26 mouse cellular contexts compared by ENCODE assay signal in the genomic region with DNA sequence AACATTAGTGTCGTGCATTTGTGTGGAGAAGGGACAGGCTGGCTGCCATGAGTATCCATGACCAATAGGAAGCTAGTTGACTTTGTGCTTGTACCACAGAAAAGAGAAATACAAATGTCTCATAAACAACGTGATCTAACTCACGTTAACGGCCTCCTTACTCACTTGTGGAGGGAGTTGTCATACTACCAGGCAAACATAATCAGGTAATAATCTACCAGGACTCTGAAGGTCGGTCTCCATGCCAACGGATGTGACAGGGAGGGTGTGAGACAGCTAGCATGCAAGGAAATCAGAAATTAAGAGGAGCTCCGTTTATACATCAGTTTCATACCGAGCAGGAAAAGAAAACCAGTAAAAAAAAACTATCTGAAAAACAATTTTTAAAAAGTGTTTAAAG. TPM values are rescaled to one million over a fixed set of nuclear protein-coding genes. Genes with fewer than 3 reads are reported as not detected.
DNase-seq lines count a peak whose midpoint lies in the region; ATAC-seq and TF ChIP-seq lines count a peak whose summit lies in the region.
"Had no signal": no experiment of that assay in that cellular context is flagged by ENCODE, and none has a peak within 500 bp of the region (broad histone marks: within the 10 kb centered on the region; RNA-seq: fewer than 3 reads in every experiment).

No protein-coding gene starts in this region.

- H3K27me3 ChIP-seq in kidney, adult 2 months (replicated peaks; ENCODE audit: control insufficient read depth, insufficient read depth, low read length), result no peaks in the 10 kb centered on the region
- peaks cover 6% of the 10 kb centered on the region; the same call in 1 of the 2 replicates for H3K27me3 ChIP-seq in intestine, embryonic 14.5 days (replicated peaks; ENCODE audit: control insufficient read depth, insufficient read depth, low read length)
- H3K27me3 ChIP-seq in intestine, postnatal 0 days (replicated peaks; ENCODE audit: control insufficient read depth, insufficient read depth, low read length), result no peaks in the 10 kb centered on the region
- H3K27me3 ChIP-seq: forebrain, embryonic 15.5 days had no signal

- no peak overlapping the region for H3K9ac ChIP-seq in intestine, embryonic 14.5 days (ENCODE audit: low read length)
- H3K9ac ChIP-seq in intestine, postnatal 0 days (ENCODE audit: low read depth, low read length), result no peak overlapping the region
- H3K9ac ChIP-seq: embryonic facial prominence, embryonic 13.5 days; forebrain, embryonic 12.5 days; forebrain, embryonic 15.5 days; heart, embryonic 12.5 days; heart, embryonic 15.5 days; hindbrain, embryonic 14.5 days had no signal

- 39% methylated on average over 8 of the region's 8 CpGs for WGBS in kidney, adult 2 months
- 58% methylated on average over 8 of the region's 8 CpGs for WGBS in intestine, embryonic 14.5 days
- WGBS in intestine, postnatal 0 days, result 32% methylated on average over 8 of the region's 8 CpGs

- H3K4me1 ChIP-seq in kidney, adult 2 months (ENCODE audit: control insufficient read depth, insufficient read depth, low read length), result no peaks in the 10 kb centered on the region
- H3K4me1 ChIP-seq in intestine, embryonic 14.5 days (replicated peaks; ENCODE audit: control insufficient read depth, insufficient read depth, low read length), result no peaks in the 10 kb centered on the region; the same call in 1 of the 2 replicates
- H3K4me1 ChIP-seq in intestine, postnatal 0 days (replicated peaks; ENCODE audit: control insufficient read depth, insufficient read depth, low read length), result no peaks in the 10 kb centered on the region

- no peak overlapping the region for H3K27ac ChIP-seq in kidney, adult 2 months (ENCODE audit: insufficient read depth, low read depth, low read length)
- H3K27ac ChIP-seq in intestine, embryonic 14.5 days (ENCODE audit: low read depth), result no peak overlapping the region
- no peak overlapping the region for H3K27ac ChIP-seq in intestine, postnatal 0 days (ENCODE audit: low read depth, low read length)
- H3K27ac ChIP-seq: embryonic facial prominence, embryonic 10.5 days; embryonic facial prominence, embryonic 13.5 days; forebrain, embryonic 12.5 days; forebrain, embryonic 15.5 days; heart, embryonic 15.5 days; hindbrain, embryonic 14.5 days had no signal

- peak; percentile 28 for DNase-seq in kidney, adult 2 months
- DNase-seq in kidney, postnatal 14 days, result no peak
- peak; percentile 43 for DNase-seq in intestine, embryonic 14.5 days (ENCODE audit: low spot score)
- DNase-seq in layer of hippocampus, postnatal 36 days, result no peak
- no peak for DNase-seq in thymus, postnatal 36 days
- DNase-seq in ovary, postnatal 36 days (ENCODE audit: low spot score), result no peak
- DNase-seq: adrenal gland, postnatal 10 days; adrenal gland, postnatal 36 days; cerebellum, adult 11-12 months; cerebellum, adult 8-10 months; cerebellum, postnatal 10 days; cerebellum, postnatal 36 days; embryo, embryonic 11 days; gastrocnemius, postnatal 25 days; heart, adult 18-20 months; heart, postnatal 14 days; heart, postnatal 4 days had no signal

- no peak overlapping the region for H3K4me3 ChIP-seq in kidney, adult 2 months (ENCODE audit: insufficient read depth, low read depth, low read length)
- H3K4me3 ChIP-seq in intestine, embryonic 14.5 days (ENCODE audit: low read depth, low read length), result no peak overlapping the region
- no peak overlapping the region for H3K4me3 ChIP-seq in intestine, postnatal 0 days (ENCODE audit: low read depth, low read length)
- H3K4me3 ChIP-seq: embryonic facial prominence, embryonic 10.5 days; embryonic facial prominence, embryonic 13.5 days; erythroblast, embryonic 14.5 days; forebrain, embryonic 12.5 days; forebrain, embryonic 15.5 days; heart, embryonic 12.5 days; heart, embryonic 15.5 days had no signal

- no peak for TF ChIP-seq POLR2A in kidney, adult 2 months (IDR thresholded peaks at IDR 0.05; ENCODE audit: low read depth, low read length)

- H3K9me3 ChIP-seq in intestine, embryonic 14.5 days (ENCODE audit: control insufficient read depth, low read length), result no peaks in the 10 kb centered on the region
- H3K9me3 ChIP-seq in intestine, postnatal 0 days (ENCODE audit: control insufficient read depth), result no peaks in the 10 kb centered on the region
- H3K9me3 ChIP-seq: embryonic facial prominence, embryonic 10.5 days; embryonic facial prominence, embryonic 13.5 days; forebrain, embryonic 12.5 days; forebrain, embryonic 15.5 days; heart, embryonic 12.5 days; heart, embryonic 15.5 days had no signal

- ATAC-seq in intestine, embryonic 14.5 days (replicated peaks; ENCODE audit: low FRiP score, low TSS enrichment, low read depth), result no peak; the same call in 1 of the 2 replicates
- peak; percentile 69; the same call in 1 of the 2 replicates for ATAC-seq in intestine, postnatal 0 days
- ATAC-seq: forebrain, embryonic 15.5 days had no signal

- H3K4me2 ChIP-seq in intestine, embryonic 14.5 days (ENCODE audit: low read length), result no peak overlapping the region
- H3K4me2 ChIP-seq in intestine, postnatal 0 days (replicated peaks; ENCODE audit: low read depth), result peak overlapping the region; percentile 35
- H3K4me2 ChIP-seq: embryonic facial prominence, embryonic 13.5 days; forebrain, embryonic 12.5 days; forebrain, embryonic 15.5 days; heart, embryonic 12.5 days; heart, embryonic 15.5 days; hindbrain, embryonic 14.5 days had no signal

- H3K36me3 ChIP-seq in kidney, adult 2 months (ENCODE audit: control insufficient read depth, insufficient read depth, low read length), result no peaks in the 10 kb centered on the region
- H3K36me3 ChIP-seq in intestine, embryonic 14.5 days (ENCODE audit: control insufficient read depth, insufficient read depth, low read length), result no peaks in the 10 kb centered on the region
- no peaks in the 10 kb centered on the region for H3K36me3 ChIP-seq in intestine, postnatal 0 days (ENCODE audit: control insufficient read depth, insufficient read depth)
- H3K36me3 ChIP-seq: embryonic facial prominence, embryonic 10.5 days; forebrain, embryonic 12.5 days; forebrain, embryonic 15.5 days; heart, embryonic 12.5 days; heart, embryonic 15.5 days had no signal

- no peak for TF ChIP-seq CTCF in kidney, adult 2 months (conservative IDR thresholded peaks at IDR 0.05; ENCODE audit: insufficient read depth, insufficient read length, low read depth, low read length)
- TF ChIP-seq CTCF in intestine, postnatal 0 days (IDR thresholded peaks at IDR 0.05; ENCODE audit: low read depth), result no peak

RNA-seq across cellular contexts. Expression of a gene that starts 6.3 kb away (rescaled TPM):
- 1.5 and 1.7 TPM in 2 replicates for polyA plus RNA-seq in kidney, adult 2 months (2012; rRNA removed)
- polyA plus RNA-seq in intestine, embryonic 14.5 days (2014; fragmentation: Nextera tagmentation; extraction: Ambion mirVana), result 1.8 and 2.1 TPM in 2 replicates
- 0.61 and 0.76 TPM in 2 replicates for polyA plus RNA-seq in intestine, postnatal 0 days (2015; fragmentation: Nextera tagmentation; extraction: Ambion mirVana)
- total RNA-seq in layer of hippocampus, postnatal 36 days (2021), result 10 to 100 TPM; 72.1 to 72.8 TPM

Comparison
In these comparisons a context has a peak if more than half of its experiments do, and no peak if none do; other contexts are left out.
1. DNase-seq: peak in kidney, adult 2 months (single experiment) and intestine, embryonic 14.5 days (single experiment); none in kidney, postnatal 14 days (single experiment), layer of hippocampus, postnatal 36 days (0 of 2), thymus, postnatal 36 days (0 of 2) and ovary, postnatal 36 days (single experiment).